Mouse (Mus musculus) hindbrain, embryonic 11.5 days (tissue): Measurements from ENCODE around the gene Gstt3. TPM values are rescaled to one million over a fixed set of nuclear protein-coding genes. Genes with fewer than 3 reads are reported as not detected.

Source experiments
- ATAC-seq: fragments of 200-750 bp; cut with Nextera tagmentation; 2 replicates; pipeline ENCODE4 v1.8.0; 2017; ENCODE audit warnings: mild to moderate bottlenecking, moderate TSS enrichment, moderate library complexity; ENCODE audit not compliant: low FRiP score
- DNase-seq: peaks from one replicate; pipeline ENCODE4 v3.0.0-alpha.2; 2015; ENCODE audit warnings: low spot score
- H3K27ac ChIP-seq: fragments of 300-500 bp; sonication (generic); 2 replicates; pipeline ENCODE4 v1.5.1; 2014; ENCODE audit warnings: mild to moderate bottlenecking, low read depth, low read length
- H3K27me3 ChIP-seq: fragments of 300-500 bp; sonication (generic); 2 replicates; pipeline ENCODE4 v1.6.1; 2014; ENCODE audit warnings: mild to moderate bottlenecking, low read length, moderate library complexity, mixed read lengths; ENCODE audit not compliant: control insufficient read depth, insufficient read depth
- H3K36me3 ChIP-seq: fragments of 300-500 bp; sonication (generic); 2 replicates; pipeline ENCODE4 v1.6.1; 2014; ENCODE audit warnings: mild to moderate bottlenecking, low read length, moderate library complexity, mixed read lengths; ENCODE audit not compliant: control insufficient read depth, insufficient read depth
- H3K4me1 ChIP-seq: fragments of 300-500 bp; sonication (generic); replicated peaks from 2 replicates; pipeline ENCODE4 v1.6.1; 2014; ENCODE audit warnings: low read length, mixed read lengths; ENCODE audit not compliant: control insufficient read depth, insufficient read depth
- H3K4me2 ChIP-seq: fragments of 300-500 bp; sonication (generic); replicated peaks from 2 replicates; pipeline ENCODE4 v1.6.1; 2014; ENCODE audit warnings: mild to moderate bottlenecking, low read depth, low read length
- H3K4me3 ChIP-seq: fragments of 300-500 bp; sonication (generic); 2 replicates; pipeline ENCODE4 v1.5.1; 2014; ENCODE audit warnings: low read depth, low read length
- H3K9ac ChIP-seq: fragments of 300-500 bp; sonication (generic); 2 replicates; pipeline ENCODE4 v1.6.1; 2014; ENCODE audit warnings: low read depth, low read length
- H3K9me3 ChIP-seq: fragments of 300-500 bp; sonication (generic); 2 replicates; pipeline ENCODE4 v1.6.1; 2016; ENCODE audit warnings: low read length; ENCODE audit not compliant: control insufficient read depth
- WGBS: fragments of 180-500 bp; shearing (Covaris S2); extraction: QIAGEN DNeasy Blood & Tissue Kit; methylation state at CpG from one replicate; pipeline ENCODE4 v1.1.7; 2014; 5-methylcytosine and 5-hydroxymethylcytosine counted together
- polyA plus RNA-seq: library from polyadenylated mRNA; unstranded; fragments of >200 nt; fragmentation: Nextera tagmentation; extraction: Ambion mirVana; gene quantifications from 2 replicates; pipeline ENCODE4 v1.2.1, GENCODE M21; 2014

Gene Gstt3
- 1.9 and 2.4 TPM in 2 replicates for polyA plus RNA-seq

DNA sequence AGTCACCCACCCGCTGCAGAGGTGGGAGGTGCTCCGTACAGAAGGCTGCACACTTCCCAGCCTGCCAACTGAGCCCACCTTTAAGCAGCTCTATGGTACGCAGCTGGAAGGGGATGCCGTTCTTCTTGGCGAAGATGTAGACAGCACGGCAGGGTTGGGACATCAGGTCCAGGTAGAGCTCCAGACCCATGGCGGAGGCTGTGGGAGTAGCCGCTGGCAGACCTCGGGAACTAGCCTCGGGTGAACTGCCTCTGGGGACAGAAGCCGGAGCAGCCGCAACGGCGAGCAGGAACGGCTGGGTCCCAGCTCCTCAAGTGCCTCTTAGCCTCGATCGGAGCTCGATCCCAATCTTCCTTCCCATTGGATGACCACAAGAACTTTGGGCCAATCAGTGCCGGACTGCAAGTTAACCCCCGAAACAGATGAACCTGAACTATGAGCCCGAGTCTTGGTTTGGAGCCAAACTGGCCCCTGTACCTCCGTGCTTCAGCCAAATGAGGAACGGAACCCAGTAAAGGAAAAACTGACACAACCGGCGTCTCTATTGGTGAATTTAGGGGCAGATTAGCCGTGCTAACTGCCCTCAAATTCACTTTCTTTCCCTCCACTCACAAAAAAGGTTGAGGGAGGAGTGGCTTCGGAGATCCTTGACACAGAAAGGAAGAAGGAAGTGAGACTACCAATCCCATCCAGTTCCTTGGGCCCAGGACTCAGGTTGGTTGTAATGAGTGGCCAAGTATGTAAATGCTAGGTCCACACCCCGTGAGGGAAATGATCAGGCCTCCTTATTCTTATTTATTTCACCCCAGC is at the start of gene Gstt3, which contains the start of gene Gm20441:
Gstt3 (minus strand) TSS at position 646 of the 810 bp plus-strand sequence.
Gm20441 (minus strand) TSS at position 186 of the 810 bp plus-strand sequence.
- ATAC-seq = no peak
- under 1% methylated on average over 28 of the region's 28 CpGs for WGBS
- H3K36me3 ChIP-seq = no peaks in the 10 kb centered on the region
- H3K9me3 ChIP-seq = no peaks in the 10 kb centered on the region
- peak within 1 kb of the TSS; percentile 30 for H3K4me3 ChIP-seq
- H3K4me1 ChIP-seq = no peaks in the 10 kb centered on the region; the same call in 1 of the 2 replicates
- DNase-seq = peak; percentile 49
- H3K4me2 ChIP-seq = peak within 1 kb of the TSS; percentile 61
- H3K27me3 ChIP-seq = peaks cover 20% of the 10 kb centered on the region
- H3K27ac ChIP-seq = no peak within 1 kb of the TSS
- H3K9ac ChIP-seq = 0 out of 2 replicates have a peak within 1 kb of the TSS, but pooled peaks have one; percentile 24

- H3K4me1 ChIP-seq = no peaks in the 10 kb centered on the region; the same call in 1 of the 2 replicates
- ATAC-seq = no peak
- H3K36me3 ChIP-seq = no peaks in the 10 kb centered on the region
- H3K9ac ChIP-seq = no peak overlapping the region
- no peak overlapping the region for H3K4me3 ChIP-seq
- no peak overlapping the region for H3K27ac ChIP-seq
- 91% methylated on average over 2 of the region's 2 CpGs for WGBS
- peaks cover 11% of the 10 kb centered on the region for H3K27me3 ChIP-seq
- DNase-seq = no peak
- H3K9me3 ChIP-seq = no peaks in the 10 kb centered on the region
- no peak overlapping the region for H3K4me2 ChIP-seq
Observed at GRCm38 (mm10) chr10:75830275-75830670, 49.1 kb upstream of the Gstt3 start.

DNA sequence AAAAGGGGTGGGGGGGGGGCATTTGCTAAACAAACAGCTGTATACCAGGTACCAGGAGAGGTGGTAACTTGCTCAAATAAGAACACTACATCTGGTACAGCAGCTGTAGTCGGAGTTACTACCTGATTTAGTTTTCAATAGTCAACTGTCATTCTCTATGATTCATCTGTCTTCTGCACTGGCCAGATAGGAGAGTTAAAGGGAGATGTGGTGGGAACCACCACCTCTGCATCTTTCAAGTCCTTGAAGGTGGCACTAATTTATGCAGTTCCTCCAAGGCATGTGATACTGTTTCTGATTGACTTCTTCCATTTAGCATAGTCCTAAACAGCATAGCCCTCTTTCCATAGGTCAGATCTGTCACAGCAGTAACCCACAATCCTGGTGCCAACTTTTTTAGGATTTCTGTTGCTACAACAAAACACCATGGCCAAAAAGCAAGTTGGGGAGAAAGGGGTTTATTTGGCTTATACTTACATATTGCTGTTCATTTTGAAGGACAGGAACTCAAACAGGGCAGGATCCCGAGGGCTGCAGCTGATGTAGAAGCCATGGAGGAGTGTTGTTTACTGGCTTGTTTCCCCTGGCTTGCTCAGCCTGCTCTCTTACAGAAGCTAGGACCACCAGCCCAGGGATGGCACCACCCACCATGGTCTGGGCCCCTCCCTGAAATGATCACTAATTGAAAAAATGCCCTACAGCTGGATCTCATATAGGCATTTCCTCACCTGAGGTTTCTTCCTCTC is 48.5 kb upstream of the Gstt3 start:
- Histone ChIP-seq H3K9ac (no peak overlapping the region), H3K36me3 (no peaks in the 10 kb centered on the region), H3K4me1 (no peaks in the 10 kb centered on the region), H3K27me3 (peaks cover 7% of the 10 kb centered on the region), H3K27ac (no peak overlapping the region), H3K4me2 (no peak overlapping the region), H3K9me3 (no peaks in the 10 kb centered on the region), H3K4me3 (no peak overlapping the region)
- no peak for DNase-seq
- no peak for ATAC-seq
- 88% methylated on average over 2 of the region's 2 CpGs for WGBS

GRCm38 (mm10) chr10:75828500-75828931 is 47.3 kb upstream of the Gstt3 start:
- Histone ChIP-seq H3K4me2 (no peak overlapping the region), H3K9me3 (no peaks in the 10 kb centered on the region), H3K4me1 (no peaks in the 10 kb centered on the region), H3K36me3 (no peaks in the 10 kb centered on the region), H3K4me3 (no peak overlapping the region), H3K9ac (no peak overlapping the region), H3K27me3 (no peaks in the 10 kb centered on the region), H3K27ac (no peak overlapping the region)
- DNase-seq (no peak), ATAC-seq (no peak)

GRCm38 (mm10) chr10:75827668-75828360 is 46.6 kb upstream of the Gstt3 start:
- H3K36me3 ChIP-seq = no peaks in the 10 kb centered on the region
- ATAC-seq = no peak
- DNase-seq = no peak
- H3K27me3 ChIP-seq = no peaks in the 10 kb centered on the region
- no peaks in the 10 kb centered on the region for H3K4me1 ChIP-seq
- no peaks in the 10 kb centered on the region for H3K9me3 ChIP-seq
- H3K4me3 ChIP-seq = no peak overlapping the region
- H3K9ac ChIP-seq = no peak overlapping the region
- 97% methylated on average over 4 of the region's 4 CpGs for WGBS
- H3K27ac ChIP-seq = no peak overlapping the region
- no peak overlapping the region for H3K4me2 ChIP-seq

DNA sequence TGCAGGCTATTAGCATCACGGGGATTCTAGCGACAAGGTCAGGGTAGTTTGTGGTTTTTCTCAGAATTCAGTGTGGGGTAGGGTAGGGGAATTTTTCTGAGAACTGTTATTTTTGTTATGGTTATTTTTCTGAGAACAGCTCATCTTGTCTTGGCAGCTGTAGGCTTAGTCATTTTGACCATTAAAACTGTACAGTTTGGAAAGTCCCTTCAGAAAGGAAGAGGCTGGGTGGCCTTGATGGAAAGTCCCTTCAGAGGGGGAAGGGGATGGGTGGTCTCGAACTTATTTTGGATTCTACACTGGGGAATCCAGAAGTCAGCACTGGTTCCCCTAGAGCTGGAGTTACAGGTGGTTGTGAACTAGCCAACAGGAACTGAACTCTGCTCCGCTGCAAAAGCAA is 43.3 kb upstream of the Gstt3 start:
- no peaks in the 10 kb centered on the region for H3K27me3 ChIP-seq
- no peak overlapping the region for H3K27ac ChIP-seq
- H3K36me3 ChIP-seq = no peaks in the 10 kb centered on the region
- no peak overlapping the region for H3K4me3 ChIP-seq
- H3K9ac ChIP-seq = no peak overlapping the region
- no peak overlapping the region for H3K4me2 ChIP-seq
- WGBS = 93% methylated on average over 4 of the region's 4 CpGs
- no peaks in the 10 kb centered on the region for H3K4me1 ChIP-seq
- ATAC-seq (no peak), DNase-seq (no peak)
- H3K9me3 ChIP-seq = no peaks in the 10 kb centered on the region

DNA sequence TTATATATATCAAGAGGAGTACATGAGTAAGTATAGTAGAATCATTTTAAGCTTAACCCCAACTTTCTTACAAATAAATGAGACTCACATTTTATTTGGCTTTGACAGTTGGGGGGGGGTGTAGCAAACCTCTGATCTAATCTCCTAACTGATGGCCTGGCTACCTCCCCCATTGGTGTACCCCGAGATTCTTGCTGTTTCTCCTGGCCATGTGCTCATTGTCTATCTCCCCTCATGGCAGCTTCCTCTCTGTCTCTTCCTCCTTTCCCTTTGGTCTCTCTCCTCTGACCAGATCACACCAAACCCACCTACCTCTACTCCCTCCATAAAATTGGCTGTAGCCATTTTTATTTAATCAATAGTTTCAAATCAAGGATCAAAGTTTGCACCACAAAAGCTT is 42.6 kb upstream of the Gstt3 start:
- no peak overlapping the region for H3K9ac ChIP-seq
- no peaks in the 10 kb centered on the region for H3K27me3 ChIP-seq
- H3K4me3 ChIP-seq = no peak overlapping the region
- H3K36me3 ChIP-seq = no peaks in the 10 kb centered on the region
- H3K27ac ChIP-seq = no peak overlapping the region
- no peak overlapping the region for H3K4me2 ChIP-seq
- H3K9me3 ChIP-seq = no peaks in the 10 kb centered on the region
- 89% methylated on average over 1 of the region's 1 CpGs for WGBS
- H3K4me1 ChIP-seq = no peaks in the 10 kb centered on the region
- DNase-seq (no peak), ATAC-seq (no peak)

DNA sequence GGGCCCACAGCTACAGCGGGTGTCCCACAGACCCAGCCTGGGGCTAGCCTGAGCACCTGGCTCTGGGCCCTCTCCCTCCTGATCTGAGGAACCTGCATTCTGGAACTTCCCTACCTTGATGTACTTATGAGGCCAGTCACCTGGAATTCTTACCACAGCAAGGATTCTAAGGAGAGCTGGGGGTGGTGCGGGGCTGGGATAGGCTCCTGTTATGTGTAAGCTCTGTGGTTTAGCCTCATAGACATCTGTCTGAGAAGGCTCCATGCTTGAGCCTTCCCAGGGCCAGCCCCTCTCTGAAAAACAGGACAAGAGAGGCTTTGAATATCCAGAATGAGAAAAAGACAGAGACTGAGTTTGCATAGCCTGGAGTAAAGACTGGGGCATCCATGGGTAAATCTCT is 41.2 kb upstream of the Gstt3 start, which contains the start of gene Gstt4:
Gstt4 (minus strand) TSS at position 101 of the 400 bp plus-strand sequence.
- ATAC-seq (no peak), DNase-seq (no peak)
- Histone ChIP-seq H3K27ac (no peak within 1 kb of the TSS), H3K4me3 (no peak within 1 kb of the TSS), H3K9me3 (no peaks in the 10 kb centered on the region), H3K36me3 (no peaks in the 10 kb centered on the region), H3K27me3 (no peaks in the 10 kb centered on the region), H3K9ac (no peak within 1 kb of the TSS), H3K4me2 (no peak within 1 kb of the TSS), H3K4me1 (no peaks in the 10 kb centered on the region)
- 95% methylated on average over 2 of the region's 2 CpGs for WGBS
